Mouse (Mus musculus) lung, postnatal 0 days (tissue): ENCODE measurements around the gene Nup214.

Source experiments
- CTCF ChIP-seq: IDR thresholded peaks from 2 replicates; pipeline ENCODE4 v1.5.1; 2016; ENCODE audit warnings: antibody characterized with exemption, mild to moderate bottlenecking
- EP300 ChIP-seq: IDR thresholded peaks from 2 replicates; pipeline ENCODE4 v1.6.1; 2016; ENCODE audit warnings: antibody characterized with exemption, mild to moderate bottlenecking, control low read depth

GRCm38 (mm10) chr2:32061189-32061588, 87.0 kb downstream of the Nup214 start:
- no peak for TF ChIP-seq CTCF
- no peak for TF ChIP-seq EP300
